27 mouse cellular contexts compared by ENCODE assay signal in the genomic region with DNA sequence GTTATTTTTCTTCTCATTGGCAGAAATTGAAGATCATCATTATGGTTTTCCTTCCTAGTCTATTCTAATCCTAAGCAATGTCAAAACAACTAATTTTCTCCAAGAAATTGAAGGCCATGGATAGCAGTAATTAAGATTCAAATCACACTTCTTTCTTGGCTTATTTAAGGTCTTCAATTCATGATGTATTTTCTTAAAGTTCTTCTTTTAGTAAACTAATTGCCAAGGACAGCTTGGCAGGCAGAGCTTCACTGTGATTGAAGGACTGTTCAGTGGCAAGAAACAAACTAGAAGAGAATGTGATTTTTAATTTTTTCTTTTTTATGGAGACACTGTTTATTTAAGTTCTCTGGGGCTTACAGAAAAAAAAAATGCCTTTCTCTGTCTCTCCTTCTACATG.
A peak's percentile ranks its signal among the peaks of the same experiment; 100 is the strongest.
DNase-seq lines count a peak whose midpoint lies in the region; ATAC-seq and TF ChIP-seq lines count a peak whose summit lies in the region.
"Had no signal": no experiment of that assay in that cellular context is flagged by ENCODE, and none has a peak within 500 bp of the region (broad histone marks: within the 10 kb centered on the region; RNA-seq: fewer than 3 reads in every experiment).

No protein-coding gene starts in this region.

- H3K9ac ChIP-seq in forebrain, embryonic 16.5 days (replicated peaks; ENCODE audit: low read depth, low read length), result no peak overlapping the region
- H3K9ac ChIP-seq in forebrain, embryonic 11.5 days (ENCODE audit: low read length), result no peak overlapping the region
- H3K9ac ChIP-seq in lung, embryonic 14.5 days, result no peak overlapping the region
- H3K9ac ChIP-seq: forebrain, embryonic 13.5 days; heart, embryonic 12.5 days; heart, embryonic 15.5 days; hindbrain, embryonic 14.5 days had no signal

- DNase-seq in forebrain, embryonic 11.5 days (ENCODE audit: low spot score), result no peak
- peak; percentile 24 for DNase-seq in lung, embryonic 14.5 days
- DNase-seq in lung, postnatal 36 days, result no peak
- DNase-seq in telencephalon, adult 2 months (ENCODE audit: low read depth, low spot score), result peak; percentile 8
- DNase-seq in heart, postnatal 36 days, result no peak
- DNase-seq: adrenal gland, postnatal 10 days; adrenal gland, postnatal 36 days; B cell, adult 2 months; cerebellum, adult 18-20 months; cerebellum, adult 9-10 months; cerebellum, postnatal 14 days; gastrocnemius, postnatal 25 days; heart, adult 18-20 months; heart, postnatal 10 days; heart, postnatal 4 days; kidney, adult 18-20 months had no signal

- no peaks in the 10 kb centered on the region for H3K36me3 ChIP-seq in forebrain, embryonic 16.5 days (ENCODE audit: control insufficient read depth, insufficient read depth)
- H3K36me3 ChIP-seq in forebrain, embryonic 11.5 days (ENCODE audit: control insufficient read depth, insufficient read depth, low read length), result no peaks in the 10 kb centered on the region
- no peaks in the 10 kb centered on the region for H3K36me3 ChIP-seq in lung, embryonic 14.5 days (ENCODE audit: insufficient read depth)
- H3K36me3 ChIP-seq: G1E; heart, embryonic 12.5 days; heart, embryonic 15.5 days had no signal

- peak; percentile 62 for ATAC-seq in forebrain, embryonic 16.5 days
- no peak for ATAC-seq in forebrain, embryonic 11.5 days (replicated peaks; ENCODE audit: low FRiP score)
- ATAC-seq in lung, embryonic 14.5 days (ENCODE audit: insufficient read depth), result no peak; the same call in 1 of the 2 replicates
- ATAC-seq: forebrain, embryonic 13.5 days; hindbrain, postnatal 0 days; inflammation-experienced regulatory T-cells, adult 6 months; intestine, embryonic 16.5 days; Patski had no signal

- no peak for TF ChIP-seq CTCF in lung, embryonic 14.5 days (IDR thresholded peaks at IDR 0.05; ENCODE audit: low read depth)

- H3K4me3 ChIP-seq in forebrain, embryonic 16.5 days (replicated peaks; ENCODE audit: low read length), result no peak overlapping the region
- no peak overlapping the region for H3K4me3 ChIP-seq in forebrain, embryonic 11.5 days (ENCODE audit: low read depth, low read length)
- H3K4me3 ChIP-seq in lung, embryonic 14.5 days (ENCODE audit: low read depth, low read length), result no peak overlapping the region
- H3K4me3 ChIP-seq: forebrain, embryonic 13.5 days; heart, embryonic 12.5 days; heart, embryonic 15.5 days had no signal

- H3K4me2 ChIP-seq in forebrain, embryonic 16.5 days (ENCODE audit: low read length), result no peak overlapping the region
- no peak overlapping the region for H3K4me2 ChIP-seq in forebrain, embryonic 11.5 days (ENCODE audit: low read depth, low read length, severe bottlenecking)
- H3K4me2 ChIP-seq in lung, embryonic 14.5 days, result no peak overlapping the region
- H3K4me2 ChIP-seq: forebrain, embryonic 13.5 days; heart, embryonic 12.5 days; heart, embryonic 15.5 days; hindbrain, embryonic 14.5 days had no signal

- H3K9me3 ChIP-seq in forebrain, embryonic 16.5 days (ENCODE audit: control insufficient read depth, low read length), result no peaks in the 10 kb centered on the region
- H3K9me3 ChIP-seq in forebrain, embryonic 11.5 days (ENCODE audit: control insufficient read depth, low read length), result no peaks in the 10 kb centered on the region
- no peaks in the 10 kb centered on the region for H3K9me3 ChIP-seq in lung, embryonic 14.5 days (ENCODE audit: low read depth, low read length)
- H3K9me3 ChIP-seq: forebrain, embryonic 13.5 days; G1E; heart, embryonic 12.5 days; heart, embryonic 15.5 days had no signal

- intact Hi-C loops in heart, postnatal 36 days (cut with DNase I), result no loop called here

- no peaks in the 10 kb centered on the region for H3K4me1 ChIP-seq in forebrain, embryonic 16.5 days (replicated peaks; ENCODE audit: control insufficient read depth, insufficient read depth, low read length)
- H3K4me1 ChIP-seq in forebrain, embryonic 11.5 days (replicated peaks; ENCODE audit: control insufficient read depth, insufficient read depth, low read length), result no peaks in the 10 kb centered on the region
- no peaks in the 10 kb centered on the region for H3K4me1 ChIP-seq in lung, embryonic 14.5 days (ENCODE audit: insufficient read depth)
- H3K4me1 ChIP-seq: forebrain, embryonic 13.5 days; heart, embryonic 12.5 days; heart, embryonic 15.5 days had no signal

- no peak overlapping the region for H3K27ac ChIP-seq in forebrain, embryonic 16.5 days (ENCODE audit: low read length)
- no peak overlapping the region for H3K27ac ChIP-seq in forebrain, embryonic 11.5 days (ENCODE audit: low read depth, low read length)
- no peak overlapping the region for H3K27ac ChIP-seq in lung, embryonic 14.5 days (ENCODE audit: low read depth)
- H3K27ac ChIP-seq: forebrain, embryonic 13.5 days; heart, embryonic 15.5 days; hindbrain, embryonic 14.5 days; hindbrain, postnatal 0 days had no signal

- H3K27me3 ChIP-seq in forebrain, embryonic 16.5 days (replicated peaks; ENCODE audit: control insufficient read depth, insufficient read depth, low read length), result no peaks in the 10 kb centered on the region
- H3K27me3 ChIP-seq in forebrain, embryonic 11.5 days (ENCODE audit: control insufficient read depth, insufficient read depth, low read length), result no peaks in the 10 kb centered on the region
- H3K27me3 ChIP-seq in lung, embryonic 14.5 days (ENCODE audit: insufficient read depth, low read length), result no peaks in the 10 kb centered on the region
- H3K27me3 ChIP-seq: CH12.LX; forebrain, embryonic 13.5 days; heart, embryonic 12.5 days; heart, embryonic 15.5 days; Patski had no signal

Comparison
In these comparisons a context has a peak if more than half of its experiments do, and no peak if none do; other contexts are left out.
1. DNase-seq: peak in lung, embryonic 14.5 days (single experiment) and telencephalon, adult 2 months (single experiment); none in forebrain, embryonic 11.5 days (single experiment), lung, postnatal 36 days (single experiment) and heart, postnatal 36 days (0 of 2).